Mouse (Mus musculus) brain, embryonic 14.5 days (tissue): ENCODE measurements around the gene Olfr655. TPM values are rescaled to one million over a fixed set of nuclear protein-coding genes. Genes with fewer than 3 reads are reported as not detected.

Source experiments
- DNase-seq: peaks from one replicate; pipeline ENCODE4 v3.0.0-alpha.2; 2011; ENCODE audit warnings: low read depth
- CTCF ChIP-seq: fragments of 200-500 bp; IDR thresholded peaks from 2 replicates; pipeline ENCODE4 v1.5.1; 2012; ENCODE audit warnings: inconsistent platforms, mild to moderate bottlenecking, moderate library complexity, borderline replicate concordance; ENCODE audit not compliant: insufficient read depth, insufficient read length; ENCODE audit errors: extremely low read depth
- POLR2A ChIP-seq: fragments of 200-500 bp; IDR thresholded peaks from 2 replicates; pipeline ENCODE4 v1.6.1; 2012; ENCODE audit warnings: mild to moderate bottlenecking, inconsistent platforms, borderline replicate concordance; ENCODE audit not compliant: poor library complexity, insufficient read depth, insufficient read length, severe bottlenecking; ENCODE audit errors: extremely low read depth
- polyA plus RNA-seq: library from polyadenylated mRNA; depleted of rRNA; stranded (reverse); fragments of >200 nt; gene quantifications from 2 replicates; pipeline ENCODE4 v1.2.3, GENCODE M21; 2012; rRNA removed

Olfr655 gene
- polyA plus RNA-seq = not detected in 2 replicates

- no peak for TF ChIP-seq POLR2A
- TF ChIP-seq CTCF = no peak
- no peak for DNase-seq
Observed at GRCm38 (mm10) chr7:104601679-104602078, at the start of gene Olfr655. Gene Olfr655 (minus strand): TSS chr7:104601779.

- TF ChIP-seq CTCF = peak; percentile 62
- TF ChIP-seq POLR2A = no peak
- peak; percentile 77 for DNase-seq
Observed at GRCm38 (mm10) chr7:104646841-104647482, 45.4 kb upstream of the Olfr655 start, which contains the start of gene Olfr658. Gene Olfr658 (minus strand): TSS chr7:104647305.

GRCm38 (mm10) chr7:104624494-104624893 is 22.9 kb upstream of the Olfr655 start, which contains the start of gene Olfr657:
Gene Olfr657 (plus strand): TSS chr7:104624794.
- TF ChIP-seq POLR2A (no peak), CTCF (no peak)
- no peak for DNase-seq

- TF ChIP-seq POLR2A (no peak), CTCF (no peak)
- no peak for DNase-seq
Observed at GRCm38 (mm10) chr7:104613655-104614054, 12.1 kb upstream of the Olfr655 start, which contains the start of gene Olfr656. Gene Olfr656 (plus strand): TSS chr7:104613955.

- DNase-seq = no peak
- TF ChIP-seq POLR2A (no peak), CTCF (no peak)
Observed at GRCm38 (mm10) chr7:104604727-104605126, 3.1 kb upstream of the Olfr655 start.

- DNase-seq = peak; percentile 8
- TF ChIP-seq CTCF (peak; percentile 56; the same call in 1 of the 2 replicates), POLR2A (no peak)
Observed at GRCm38 (mm10) chr7:104603173-104603572, 1.6 kb upstream of the Olfr655 start.

GRCm38 (mm10) chr7:104588274-104588673 is 13.3 kb downstream of the Olfr655 start:
- DNase-seq = no peak
- TF ChIP-seq POLR2A = no peak
- TF ChIP-seq CTCF = no peak

GRCm38 (mm10) chr7:104586725-104587124 is 14.9 kb downstream of the Olfr655 start, which contains the start of gene Olfr654:
Gene Olfr654 (plus strand): TSS chr7:104587025.
- no peak for DNase-seq
- TF ChIP-seq POLR2A = no peak

GRCm38 (mm10) chr7:104581429-104581828 is 20.1 kb downstream of the Olfr655 start:
- no peak for DNase-seq
- no peak for TF ChIP-seq POLR2A
- TF ChIP-seq CTCF = no peak

GRCm38 (mm10) chr7:104580846-104581245 is 20.7 kb downstream of the Olfr655 start:
- no peak for DNase-seq
- TF ChIP-seq POLR2A (no peak), CTCF (no peak)

- no peak for TF ChIP-seq POLR2A
- TF ChIP-seq CTCF = no peak
- no peak for DNase-seq
Observed at GRCm38 (mm10) chr7:104577014-104577413, 24.6 kb downstream of the Olfr655 start, which contains the start of gene Olfr653. Gene Olfr653 (plus strand): TSS chr7:104577314.

- no peak for DNase-seq
- TF ChIP-seq CTCF (no peak), POLR2A (no peak)
Observed at GRCm38 (mm10) chr7:104560601-104561000, 41.0 kb downstream of the Olfr655 start, which contains the start of gene Olfr652. Gene Olfr652 (plus strand): TSS chr7:104560901.

- TF ChIP-seq CTCF (no peak), POLR2A (no peak)
- no peak for DNase-seq
Observed at GRCm38 (mm10) chr7:104552700-104553099, 48.9 kb downstream of the Olfr655 start.

GRCm38 (mm10) chr7:104549833-104550232 is 51.7 kb downstream of the Olfr655 start, which contains the start of gene Olfr651:
Gene Olfr651 (plus strand): TSS chr7:104550133.
- no peak for TF ChIP-seq CTCF
- no peak for TF ChIP-seq POLR2A

More at GRCm38 (mm10) chr7:104549833-104550232, 51.7 kb downstream of the Olfr655 start, which contains the start of gene Olfr651:
- no peak for DNase-seq

Other genes starting within 250 kb of the Olfr655 start
- 1.1 and 1.8 TPM in 2 replicates for gene Trim12c, start 248.4 kb downstream of the Olfr655 start, polyA plus RNA-seq
- gene Trim30b, start 231.9 kb downstream of the Olfr655 start, polyA plus RNA-seq = 0.03 and 0.06 TPM in 2 replicates
- not detected in 2 replicates for gene Trim30c, start 200.9 kb downstream of the Olfr655 start, polyA plus RNA-seq
- 0.64 and 0.79 TPM in 2 replicates for gene Trim30a, start 136.6 kb downstream of the Olfr655 start, polyA plus RNA-seq
- gene Trim30d, start 93.9 kb downstream of the Olfr655 start, polyA plus RNA-seq = 0.21 and 0.33 TPM in 2 replicates
- gene Olfr651, start 51.6 kb downstream of the Olfr655 start, polyA plus RNA-seq = not detected in 2 replicates
- not detected in 2 replicates for gene Olfr652, start 40.9 kb downstream of the Olfr655 start, polyA plus RNA-seq
- gene Olfr653, start 24.5 kb downstream of the Olfr655 start, polyA plus RNA-seq = not detected in 2 replicates
- gene Olfr654, start 14.8 kb downstream of the Olfr655 start, polyA plus RNA-seq = not detected in 2 replicates
- gene Olfr656, start 12.2 kb upstream of the Olfr655 start, polyA plus RNA-seq = not detected in 2 replicates
- not detected in 2 replicates for gene Olfr657, start 23.0 kb upstream of the Olfr655 start, polyA plus RNA-seq
- 0.04 and 0.08 TPM in 2 replicates for gene Olfr658, start 45.5 kb upstream of the Olfr655 start, polyA plus RNA-seq
- not detected in 2 replicates for gene Olfr659, start 65.0 kb upstream of the Olfr655 start, polyA plus RNA-seq
- gene Olfr661, start 84.7 kb upstream of the Olfr655 start, polyA plus RNA-seq = not detected in 2 replicates
- gene Usp17le, start 175.7 kb upstream of the Olfr655 start, polyA plus RNA-seq = not detected in 2 replicates
- not detected in 2 replicates for gene Usp17lb, start 240.8 kb upstream of the Olfr655 start, polyA plus RNA-seq